In the genomic region with DNA sequence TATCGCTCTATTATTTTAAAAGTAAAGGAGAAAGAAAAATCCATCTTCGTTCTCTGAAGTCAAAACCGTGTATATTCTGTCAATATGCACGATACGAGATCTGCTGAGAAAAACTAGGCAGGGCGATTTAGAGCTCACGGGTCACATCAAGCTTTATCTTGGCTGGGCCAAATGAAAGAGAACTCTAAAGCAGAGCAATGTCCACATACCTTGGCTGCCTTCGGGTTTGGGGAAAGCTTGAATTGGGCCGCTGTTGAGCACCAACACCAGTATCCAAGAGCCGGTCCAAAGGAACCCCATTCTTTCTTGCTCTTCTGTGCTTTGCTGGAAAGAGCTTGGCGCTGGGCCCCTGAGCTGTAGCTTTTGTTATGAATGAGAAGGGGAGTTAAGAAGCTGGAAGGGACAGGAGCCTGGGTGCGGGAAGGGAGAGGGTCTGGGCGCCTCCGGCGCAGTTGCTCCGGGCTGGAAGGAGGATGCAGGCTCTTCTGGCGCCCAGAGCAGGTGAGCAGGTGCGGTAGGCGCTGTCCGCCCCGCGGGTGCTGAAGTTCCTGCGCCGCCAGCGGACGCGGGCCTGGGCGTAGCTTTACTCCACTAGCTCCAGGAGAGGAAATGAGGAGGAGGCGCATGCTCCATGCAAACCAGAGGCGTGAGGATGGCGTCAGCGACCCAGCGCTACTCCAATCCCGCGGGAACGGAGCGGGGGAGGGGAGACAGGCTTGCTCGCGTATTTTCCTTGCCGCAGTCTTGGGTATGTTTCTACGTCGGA, we compare ENCODE assay signal across 8 mouse cellular contexts. TPM values are rescaled to one million over a fixed set of nuclear protein-coding genes. Genes with fewer than 3 reads are reported as not detected.
DNase-seq lines count a peak whose midpoint lies in the region; ATAC-seq lines count a peak whose summit lies in the region.

Gene Scg3 (minus strand): TSS at position 631 of the 766 bp plus-strand sequence.

- H3K9ac ChIP-seq in hindbrain, embryonic 16.5 days (ENCODE audit: low read depth, low read length), result peak within 1 kb of the TSS; percentile 89

- peak within 1 kb of the TSS; percentile 94 for H3K27ac ChIP-seq in hindbrain, embryonic 16.5 days (ENCODE audit: low read depth, low read length)

- WGBS in hindbrain, embryonic 16.5 days, result 4% methylated on average over 42 of the region's 42 CpGs

- peak; percentile 100 for ATAC-seq in hindbrain, embryonic 16.5 days

- H3K27me3 ChIP-seq in hindbrain, embryonic 16.5 days (replicated peaks; ENCODE audit: control insufficient read depth, insufficient read depth, low read length), result no peaks in the 10 kb centered on the region

- no peaks in the 10 kb centered on the region for H3K9me3 ChIP-seq in hindbrain, embryonic 16.5 days (ENCODE audit: control insufficient read depth, low read length)

- peak; percentile 81 for DNase-seq in WW6 (ENCODE audit: low read depth, low spot score)
- DNase-seq in cerebellum, postnatal 25 days, result peak; percentile 97 to 98
- peak; percentile 23 for DNase-seq in gastrocnemius, adult 18-20 months (ENCODE audit: low spot score)
- DNase-seq in layer of hippocampus, postnatal 36 days, result peak; percentile 93
- peak; percentile 19 for DNase-seq in lung, postnatal 25 days (ENCODE audit: low spot score)
- DNase-seq in right cerebral cortex, adult 18-20 months, result peak; percentile 97
- peak; percentile 57 to 77 for DNase-seq in urinary bladder, postnatal 4 days (ENCODE audit: low spot score in 2 of 2)

- peak within 1 kb of the TSS; percentile 88 for H3K4me3 ChIP-seq in hindbrain, embryonic 16.5 days (ENCODE audit: low read length)

- H3K4me2 ChIP-seq in hindbrain, embryonic 16.5 days (ENCODE audit: low read length), result peak within 1 kb of the TSS; percentile 47

- H3K4me1 ChIP-seq in hindbrain, embryonic 16.5 days (ENCODE audit: control insufficient read depth, insufficient read depth, low read depth, low read length), result peaks cover 11% of the 10 kb centered on the region; the same call in 1 of the 2 replicates

- no peaks in the 10 kb centered on the region for H3K36me3 ChIP-seq in hindbrain, embryonic 16.5 days (ENCODE audit: control insufficient read depth, insufficient read depth, low read length)

RNA-seq across cellular contexts. Expression of gene Scg3, which starts in this region (rescaled TPM):
- 1 to 10 TPM in 1 of 2 experiments, under 1 TPM in 1; 0.93 to 1.6 TPM for total RNA-seq in gastrocnemius, adult 18-20 months (2021)
- polyA plus RNA-seq in hindbrain, embryonic 16.5 days (2015; fragmentation: Nextera tagmentation; extraction: Ambion mirVana), result 123 and 125 TPM in 2 replicates
- 100 to 1,000 TPM; 279 to 282 TPM for total RNA-seq in layer of hippocampus, postnatal 36 days (2021)

Comparison
In these comparisons a context has a peak if more than half of its experiments do, and no peak if none do; other contexts are left out.
1. Peak in every context shown above with its lines: DNase-seq, ATAC-seq, H3K4me3 ChIP-seq and H3K27ac ChIP-seq.
2. RNA of gene Scg3 (total RNA-seq): 279 to 282 TPM in layer of hippocampus, postnatal 36 days; 0.93 to 1.6 TPM in gastrocnemius, adult 18-20 months; every median in the first group is over 100 times any median in the second.
3. DNase-seq: peak in every context shown above with its lines; median percentile 98 in cerebellum, postnatal 25 days; 97 in right cerebral cortex, adult 18-20 months; 93 in layer of hippocampus, postnatal 36 days; 81 in WW6; 67 in urinary bladder, postnatal 4 days; 23 in gastrocnemius, adult 18-20 months; 19 in lung, postnatal 25 days.